Mouse (Mus musculus): ENCODE measurements at regions not wholly inside any gene's neighbourhood (a gene's known extent, or its start where the extent isn't known, plus 50 kb on each side); places are given as distances from the start of the nearest gene placed in this dataset.

DNA sequence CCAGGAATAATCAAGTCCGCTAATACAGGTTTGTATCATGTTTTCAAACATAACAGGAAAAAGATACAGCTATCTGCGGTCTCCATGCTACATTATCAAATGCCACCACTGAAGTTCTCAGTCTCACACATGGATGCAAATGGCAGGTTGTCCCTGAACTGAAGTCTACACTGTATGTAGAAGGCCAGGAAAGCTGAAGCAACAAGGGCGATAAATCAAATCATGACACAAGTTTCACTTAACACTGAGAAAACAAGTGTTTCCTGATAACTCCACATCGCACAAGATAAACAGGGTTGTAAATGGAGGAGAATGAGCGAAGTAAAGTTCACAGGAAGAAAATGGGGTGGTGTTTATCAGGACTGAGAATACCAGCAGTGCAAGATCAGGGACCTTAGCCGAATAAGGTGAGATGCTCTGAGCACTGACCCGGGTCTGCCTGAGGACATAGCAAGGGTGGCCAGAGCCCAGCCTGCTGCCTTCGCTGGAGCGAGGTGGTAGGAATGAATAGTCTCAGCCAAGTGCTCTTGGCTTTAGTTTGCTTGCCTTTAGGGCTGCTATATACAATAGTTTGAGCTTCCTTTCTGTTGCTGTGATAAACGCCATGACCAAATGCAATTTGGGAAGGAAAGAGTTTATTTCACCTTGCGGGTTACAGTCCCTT, 196.3 kb upstream of the Nfe2l3 start:
- DNase-seq: no peak

DNA sequence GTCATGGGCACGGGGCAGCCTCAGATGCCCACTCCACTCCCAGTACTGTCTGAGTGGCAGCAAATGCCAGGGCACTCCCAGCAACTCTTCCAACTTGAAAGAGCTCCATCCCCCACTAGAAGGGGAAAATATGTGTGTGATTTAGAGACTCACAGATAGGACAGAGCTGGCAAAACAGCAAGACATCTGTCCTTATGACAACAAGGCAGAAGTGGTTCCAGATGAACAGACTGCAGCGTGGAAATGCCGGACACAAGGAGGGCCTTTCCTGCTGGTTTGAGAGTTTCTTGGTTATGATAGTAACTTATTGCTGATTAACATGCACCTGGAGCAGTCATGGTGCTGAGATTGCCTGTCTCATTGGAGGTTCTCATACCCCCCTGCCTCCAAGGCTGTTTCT, 192.4 kb upstream of the Nfe2l3 start:
- no peak for DNase-seq

DNA sequence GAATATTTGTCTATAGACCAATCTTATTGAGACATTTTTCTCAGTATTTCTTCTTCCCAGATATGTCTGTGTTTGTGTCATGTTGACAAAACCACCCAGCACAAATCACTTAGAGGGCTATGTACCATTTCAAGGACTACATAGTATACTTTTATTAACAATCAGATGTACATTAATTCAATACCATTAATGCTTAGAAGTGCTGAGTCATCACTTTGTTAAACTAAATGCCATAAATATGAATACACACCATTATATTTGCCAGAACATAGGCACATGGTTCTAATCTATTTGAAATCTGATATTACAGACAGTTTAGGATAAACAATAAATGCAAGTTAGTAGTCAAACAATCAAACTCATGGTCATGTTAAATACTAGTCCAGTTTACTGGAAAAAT, 182.2 kb upstream of the Nfe2l3 start:
- no peak for DNase-seq

DNA sequence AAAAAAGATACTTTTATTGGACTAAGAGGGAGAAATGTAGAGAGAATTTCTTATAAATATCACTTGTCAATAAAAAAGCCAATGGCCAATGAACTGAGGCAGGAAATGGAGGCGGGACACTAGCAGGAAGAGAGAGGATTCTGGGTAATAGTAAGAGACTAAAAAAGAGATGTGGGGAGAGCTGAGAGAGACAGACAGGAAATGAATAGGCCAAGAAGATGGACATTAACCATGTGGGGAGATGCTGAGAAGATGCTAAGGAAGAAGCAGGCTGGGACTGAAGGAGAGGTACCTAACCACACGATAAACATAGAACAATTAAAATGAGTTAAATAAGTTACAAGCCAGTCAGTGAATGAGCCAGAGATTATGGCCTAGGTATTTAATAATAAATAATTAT, 181.0 kb upstream of the Nfe2l3 start:
- no peak for DNase-seq

DNA sequence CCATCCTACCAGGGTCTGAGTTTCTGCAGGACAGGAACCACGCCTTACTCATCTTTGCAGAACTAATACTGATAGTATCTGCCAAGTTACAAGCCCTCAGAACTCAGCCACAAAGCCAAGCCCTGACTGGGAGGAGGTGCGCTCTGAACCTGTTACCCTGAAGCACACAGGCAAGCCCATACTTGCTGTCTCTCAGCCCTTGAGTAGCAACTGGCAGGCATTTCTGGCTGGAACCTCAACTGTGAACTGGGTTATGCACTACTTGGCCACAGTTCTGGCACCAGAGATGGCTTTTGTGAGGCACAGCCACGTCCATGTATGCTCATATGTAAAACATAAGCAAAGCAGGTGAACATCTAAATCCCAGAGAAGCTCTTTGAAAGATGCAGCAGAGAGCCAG, 179.7 kb upstream of the Nfe2l3 start:
- no peak for DNase-seq

DNA sequence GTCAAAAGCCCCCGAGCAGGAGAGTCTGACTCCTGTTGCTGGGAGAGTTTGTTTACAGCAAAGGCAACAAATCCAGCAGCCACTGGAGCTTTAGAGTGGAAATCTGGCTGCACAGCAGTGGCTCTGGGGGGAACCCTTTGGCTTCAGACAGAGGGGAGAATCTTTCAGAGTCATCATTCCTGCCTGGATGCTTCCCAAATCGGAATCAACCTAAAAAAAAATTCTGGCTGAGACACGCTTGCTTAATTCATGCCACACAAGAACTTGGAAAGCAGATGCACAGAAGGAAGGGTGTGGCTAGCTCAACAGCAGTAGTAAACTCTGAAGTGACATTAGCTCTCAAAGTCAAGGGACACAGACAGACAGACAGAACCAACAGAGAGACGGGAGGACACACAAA, 175.8 kb upstream of the Nfe2l3 start:
- no peak for DNase-seq

DNA sequence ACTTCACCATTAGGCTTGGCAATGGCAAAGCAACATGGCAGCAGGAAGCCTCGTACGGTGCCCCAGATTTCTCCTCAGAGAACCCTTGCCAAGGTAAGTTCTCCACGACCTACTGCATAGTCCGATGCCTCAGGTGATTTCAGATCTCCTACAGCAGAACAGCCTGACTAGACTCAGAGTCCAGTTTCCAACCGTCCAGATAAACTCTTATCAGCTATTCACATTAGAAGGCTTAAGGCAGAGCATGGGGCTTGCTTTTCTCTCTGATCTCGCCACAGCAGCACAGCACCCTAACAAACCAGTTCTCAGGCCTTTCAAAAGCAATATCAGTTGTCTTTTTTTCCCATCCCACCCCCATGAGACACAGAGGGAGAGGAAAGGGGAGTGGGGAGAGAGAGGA, 174.9 kb upstream of the Nfe2l3 start:
- DNase-seq: no peak

DNA sequence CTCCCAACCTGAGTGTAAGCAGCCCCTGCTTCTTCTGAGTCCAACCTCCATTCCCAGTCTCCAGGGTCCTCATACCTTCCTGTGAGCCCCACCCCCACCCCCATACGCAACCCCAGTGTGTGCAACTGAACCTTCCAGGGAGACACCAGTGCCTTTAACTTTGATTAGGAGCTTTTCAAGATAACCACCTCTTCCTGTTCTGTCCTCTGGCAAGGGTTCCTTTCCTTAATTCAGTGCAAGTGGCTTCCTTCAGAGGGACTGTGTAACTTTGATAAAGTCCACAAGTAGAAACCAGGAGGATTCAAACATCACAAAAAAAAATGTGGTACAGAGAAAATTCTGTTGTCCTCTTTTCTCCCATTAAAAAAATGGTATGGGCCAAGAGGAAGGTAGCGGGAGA, 174.2 kb upstream of the Nfe2l3 start:
- no peak for DNase-seq

DNA sequence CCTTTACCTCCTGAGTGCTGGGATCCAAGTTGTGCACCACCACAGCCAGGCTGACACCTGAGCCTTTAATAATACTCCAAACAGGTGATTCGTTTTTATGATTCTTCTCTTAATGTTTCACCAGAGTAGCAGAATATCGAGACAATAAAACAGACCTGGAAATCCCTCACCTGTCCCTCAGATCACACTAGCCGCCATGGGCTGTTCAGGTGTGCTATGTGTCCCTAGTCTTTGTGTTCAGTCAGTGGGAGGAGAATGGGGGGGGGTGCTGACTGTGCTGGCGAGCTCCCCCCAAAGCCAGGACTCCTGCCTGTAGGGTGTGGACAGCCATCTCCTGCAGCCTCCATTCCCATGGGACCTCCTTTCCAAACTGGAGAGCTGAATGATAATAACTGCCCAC, 168.9 kb upstream of the Nfe2l3 start:
- no peak for DNase-seq

DNA sequence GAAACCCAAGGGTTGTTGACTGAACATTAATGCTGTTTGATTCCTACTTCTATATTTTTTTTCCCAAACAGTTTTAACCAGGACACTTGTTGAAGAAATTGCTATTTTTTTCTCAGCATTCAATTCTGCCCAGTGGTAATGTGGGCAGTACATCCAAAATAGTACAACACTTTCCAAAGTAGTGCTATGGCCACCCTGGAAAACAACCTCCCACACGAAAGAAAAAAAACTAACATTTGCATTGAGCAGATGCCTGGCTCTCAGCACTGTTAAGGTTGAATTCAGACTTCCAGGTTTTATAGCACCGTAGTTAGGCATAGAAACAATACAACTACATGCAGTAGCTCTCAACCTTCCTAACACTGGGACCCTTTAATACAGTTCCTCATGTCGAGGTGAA, 167.1 kb upstream of the Nfe2l3 start:
- DNase-seq: no peak

DNA sequence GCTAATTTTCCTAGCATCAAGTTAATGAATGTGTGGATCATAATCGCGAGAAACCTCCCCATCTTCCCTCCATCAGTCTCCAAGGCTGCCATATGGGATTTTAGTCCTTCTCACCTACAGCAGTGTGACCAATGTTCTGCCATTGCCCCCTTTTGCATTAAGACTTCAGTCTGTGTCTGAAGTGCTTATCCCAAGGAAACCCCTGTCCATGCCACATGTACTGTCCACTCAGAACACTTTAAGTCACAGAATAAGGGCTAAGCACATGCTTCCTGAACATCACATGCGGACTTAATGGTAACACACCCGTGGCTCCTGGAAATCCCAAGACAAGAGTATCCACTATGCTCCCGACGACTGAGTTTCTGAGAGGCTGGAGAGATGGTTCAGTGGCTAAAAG, 165.7 kb upstream of the Nfe2l3 start:
- no peak for DNase-seq

DNA sequence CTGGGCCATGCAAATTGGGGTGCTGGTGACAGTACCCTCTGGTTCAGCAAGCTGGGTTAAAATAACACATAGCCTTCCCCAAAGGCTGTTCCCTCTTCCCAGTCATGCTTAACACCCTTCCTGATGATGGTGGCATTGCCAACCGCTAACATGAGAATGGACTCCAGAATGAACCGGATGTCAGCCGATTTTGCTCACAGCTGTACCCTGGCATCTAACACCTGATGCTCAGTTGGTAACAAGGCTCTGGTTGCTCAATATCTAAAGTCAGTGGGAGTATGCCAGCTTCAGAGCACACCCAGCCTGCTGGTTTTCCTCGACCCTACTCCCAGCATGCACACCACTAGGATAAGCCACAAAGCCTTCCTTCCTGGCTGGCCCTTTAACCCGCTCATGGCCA, 164.6 kb upstream of the Nfe2l3 start:
- DNase-seq: no peak

DNA sequence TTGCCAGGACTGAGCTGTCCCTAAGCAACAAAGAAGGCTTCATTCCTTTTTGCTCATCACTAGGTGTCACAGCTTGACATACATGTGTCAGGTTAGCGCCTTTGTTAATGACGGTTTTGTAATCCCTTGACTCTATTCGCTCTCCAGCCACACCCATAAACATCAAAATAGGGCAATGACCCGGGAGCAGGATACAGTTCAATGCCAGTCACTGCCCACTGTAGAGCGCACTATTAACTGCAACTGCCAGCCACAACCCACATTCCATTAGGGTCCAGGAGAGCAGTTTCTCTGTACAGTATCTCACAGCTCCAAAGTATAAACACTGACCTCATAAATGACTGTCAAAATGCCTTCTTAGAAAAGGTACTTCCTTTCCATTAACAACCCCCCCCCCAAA, 163.5 kb upstream of the Nfe2l3 start:
- no peak for DNase-seq

DNA sequence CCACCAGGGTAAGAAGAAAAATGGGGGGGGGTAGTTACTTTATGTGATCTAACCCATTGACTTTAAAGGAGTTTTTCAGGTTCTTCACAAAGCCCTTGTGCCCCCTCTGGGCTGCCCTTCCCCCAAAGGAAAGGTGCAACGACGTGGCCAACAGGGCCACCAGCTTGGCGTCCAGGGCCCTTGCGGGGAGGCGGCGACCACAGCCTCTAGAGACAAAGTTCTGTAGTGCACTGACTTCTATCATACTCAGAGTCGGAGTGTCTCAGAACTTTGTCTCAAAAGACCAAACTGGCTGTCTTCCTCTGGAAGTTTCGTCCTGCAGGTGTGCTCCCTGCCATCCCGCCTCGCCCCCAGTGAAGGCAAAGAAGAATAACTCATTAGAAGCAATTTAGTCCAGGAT, 162.9 kb upstream of the Nfe2l3 start:
- no peak for DNase-seq

DNA sequence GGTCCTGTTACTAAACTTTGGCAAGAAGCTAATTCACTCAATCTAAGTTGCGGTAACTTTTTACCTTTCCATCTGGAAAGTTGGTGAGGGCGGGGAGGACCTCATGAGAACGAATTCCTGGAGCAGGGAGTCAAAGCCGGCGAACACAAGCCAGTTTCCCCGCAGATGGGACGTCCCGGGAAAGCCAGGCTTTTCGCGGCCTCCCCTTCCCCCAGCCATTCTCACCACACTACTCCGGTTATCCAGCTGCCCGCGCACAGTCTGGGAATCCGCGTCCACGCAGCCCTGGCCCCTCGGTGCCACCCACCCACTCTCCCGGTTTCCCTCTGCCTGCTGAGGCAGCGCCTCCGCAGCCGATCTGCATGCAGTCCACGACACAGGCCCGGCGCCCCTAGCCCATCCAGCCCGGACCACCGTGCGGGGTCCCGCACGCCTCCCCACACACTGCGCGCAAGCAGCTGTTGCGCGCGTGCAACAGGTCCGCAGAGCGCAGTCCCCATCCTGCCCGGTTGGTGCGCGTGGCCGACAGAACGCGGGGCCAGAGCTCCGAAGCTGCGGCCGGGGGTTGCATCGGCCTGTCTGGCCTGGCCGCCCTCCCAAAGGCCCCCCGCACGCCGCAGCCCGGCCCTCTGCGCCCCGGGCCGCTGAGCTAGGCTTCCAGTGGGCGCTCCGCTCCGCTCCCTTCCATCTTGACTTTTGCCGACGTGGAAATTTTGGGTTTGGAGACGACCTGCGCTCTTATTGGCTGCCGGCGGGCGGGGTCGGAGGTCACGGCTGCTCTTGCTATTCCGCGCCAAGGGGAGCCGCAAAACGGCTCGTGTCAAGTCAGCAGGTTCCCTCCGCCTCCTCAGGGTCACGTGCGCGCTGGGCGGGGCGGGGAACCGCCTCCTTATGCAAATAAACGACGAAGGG, 162.0 kb upstream of the Nfe2l3 start:
- DNase-seq: peak; percentile 78 to 89

DNA sequence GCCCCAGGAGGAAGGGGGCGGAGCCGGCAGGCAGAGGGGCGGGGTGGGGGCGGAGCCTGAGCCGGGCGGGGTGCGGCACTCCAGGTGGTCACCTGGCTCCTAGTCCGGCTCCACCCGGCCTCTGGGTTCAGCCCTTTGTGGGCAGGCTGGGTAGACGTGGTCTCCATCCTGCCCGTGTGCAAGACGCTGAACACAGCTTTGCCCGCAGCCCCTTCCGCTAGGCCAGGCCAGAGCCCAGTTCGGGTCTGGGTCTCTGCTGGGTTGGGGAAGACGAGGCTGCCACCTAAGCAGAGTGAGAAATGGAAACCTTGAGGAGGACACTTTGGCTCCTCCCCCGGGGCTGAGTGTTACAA, 161.4 kb upstream of the Nfe2l3 start:
- no peak for DNase-seq

DNA sequence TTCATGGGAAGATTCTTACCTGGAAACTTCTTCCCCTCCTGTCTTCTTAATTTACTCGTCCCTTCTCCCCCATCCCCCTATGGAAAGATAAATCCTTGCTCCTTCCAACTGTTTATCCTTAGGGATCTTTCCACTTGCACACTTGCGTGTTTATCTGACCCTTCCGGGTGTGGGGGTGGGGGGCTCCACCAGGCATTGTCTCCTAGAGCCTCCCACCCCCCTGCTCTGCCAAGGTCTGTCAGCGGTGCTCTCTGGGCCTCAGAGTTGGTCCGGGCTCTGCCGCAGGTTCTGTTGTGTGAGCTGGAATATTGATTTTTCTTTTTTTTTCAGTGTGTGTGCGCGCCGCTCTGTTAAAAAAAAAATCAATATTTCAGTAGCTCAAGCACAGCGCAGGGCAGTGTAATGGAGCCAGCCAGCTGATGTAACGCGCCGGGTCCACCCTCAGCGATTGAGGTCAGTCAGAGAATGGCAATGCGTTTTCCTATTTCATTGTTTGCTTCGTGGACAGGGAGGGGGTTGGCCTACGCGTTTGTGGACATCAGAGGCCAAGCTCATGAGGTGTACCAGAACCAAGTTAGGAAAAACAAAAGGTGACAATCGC, 160.2 kb upstream of the Nfe2l3 start:
- DNase-seq: no peak

DNA sequence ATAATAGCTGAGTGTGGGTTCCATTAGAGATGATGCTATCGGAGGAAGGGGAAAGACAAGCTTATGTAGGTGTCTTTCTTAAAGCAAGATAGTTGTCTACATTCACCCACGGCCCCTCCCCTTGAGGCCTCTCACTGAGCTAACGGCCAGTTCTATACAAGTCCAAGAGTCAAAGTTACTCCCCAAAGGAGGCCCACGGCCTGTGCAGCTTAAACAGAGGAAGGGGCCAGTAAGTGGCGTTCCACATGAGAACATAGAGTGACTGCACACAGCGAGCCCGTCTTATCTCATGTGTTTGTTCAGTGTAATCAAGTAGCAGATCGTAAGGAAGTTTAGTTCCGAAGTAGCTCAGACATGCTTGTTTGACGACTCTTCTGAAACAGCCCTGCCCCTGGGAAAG, 153.0 kb upstream of the Nfe2l3 start:
- no peak for DNase-seq

DNA sequence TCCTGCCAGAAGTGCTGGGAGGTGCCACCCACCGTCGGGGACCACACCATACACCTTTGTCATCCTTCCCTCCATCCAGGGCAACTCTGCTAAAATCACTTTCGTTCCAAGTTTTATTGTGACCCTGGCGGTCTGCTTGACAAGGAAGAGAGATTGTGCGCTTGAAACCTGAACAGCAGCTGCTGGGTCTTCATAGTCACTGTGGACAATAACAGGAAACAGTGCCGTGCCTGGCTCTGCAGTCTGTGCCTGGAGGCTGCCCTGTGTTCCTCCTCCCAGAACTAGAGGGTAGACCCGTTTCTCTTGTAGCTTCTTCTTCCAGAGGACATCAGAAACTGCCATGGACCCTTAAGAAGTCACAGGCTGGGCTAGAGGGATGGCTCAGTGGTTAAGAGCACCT, 152.2 kb upstream of the Nfe2l3 start:
- no peak for DNase-seq

DNA sequence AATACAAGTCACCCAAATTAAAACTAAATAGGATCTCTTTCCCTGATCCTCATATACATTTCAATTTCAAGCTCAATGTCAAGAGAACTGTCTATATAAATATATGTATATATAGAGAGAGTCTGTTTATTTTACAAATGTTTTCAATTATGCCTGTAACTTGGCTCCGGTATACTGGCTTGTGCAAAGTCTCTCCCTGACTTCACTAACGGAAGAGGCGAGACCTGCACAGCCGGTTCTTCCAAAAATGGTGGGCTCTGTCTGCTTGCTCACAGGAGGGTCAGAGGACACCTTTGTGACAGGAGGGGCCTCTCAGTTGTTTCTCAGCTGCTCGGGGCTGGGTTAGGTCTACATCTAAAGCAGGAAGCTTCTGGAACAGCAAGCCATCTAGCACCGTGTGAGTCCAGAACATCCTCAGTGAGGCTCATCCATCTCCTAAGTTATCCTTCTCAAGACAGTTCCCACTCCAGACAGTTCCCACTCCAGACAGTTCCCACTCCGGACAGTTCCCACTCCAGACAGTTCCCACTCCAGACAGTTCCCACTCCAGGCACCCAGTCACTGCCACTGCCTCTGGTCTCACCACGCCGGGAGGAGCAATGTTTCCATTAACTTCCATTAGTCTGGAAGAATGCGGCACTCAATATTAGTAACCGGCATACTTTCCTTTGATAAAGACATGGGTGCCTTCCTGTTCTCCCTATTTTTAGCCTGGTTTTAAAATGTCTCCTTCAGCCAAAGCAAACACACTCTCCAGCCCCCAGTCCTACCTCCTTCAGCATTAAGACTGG, 148.4 kb upstream of the Nfe2l3 start:
- no peak for DNase-seq

DNA sequence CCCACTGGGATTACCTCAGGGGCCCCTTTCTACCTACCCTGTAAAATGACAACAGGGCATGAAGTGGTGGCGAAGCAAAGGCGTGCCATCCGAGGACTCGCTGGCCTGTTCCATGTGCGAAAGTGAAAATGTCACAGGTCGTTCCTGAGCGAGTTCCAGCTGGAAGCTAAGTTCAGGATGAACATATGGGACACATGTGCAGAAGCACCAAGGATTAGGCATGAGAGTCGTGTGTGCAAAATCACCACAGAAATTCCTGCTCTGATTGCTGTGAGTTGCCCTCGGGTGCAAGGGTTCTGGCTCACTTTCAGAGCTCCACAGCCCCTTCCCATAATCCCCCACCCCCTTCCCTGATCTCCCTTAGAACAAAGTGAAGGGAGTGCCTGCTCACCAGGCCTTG, 147.6 kb upstream of the Nfe2l3 start:
- no peak for DNase-seq

DNA sequence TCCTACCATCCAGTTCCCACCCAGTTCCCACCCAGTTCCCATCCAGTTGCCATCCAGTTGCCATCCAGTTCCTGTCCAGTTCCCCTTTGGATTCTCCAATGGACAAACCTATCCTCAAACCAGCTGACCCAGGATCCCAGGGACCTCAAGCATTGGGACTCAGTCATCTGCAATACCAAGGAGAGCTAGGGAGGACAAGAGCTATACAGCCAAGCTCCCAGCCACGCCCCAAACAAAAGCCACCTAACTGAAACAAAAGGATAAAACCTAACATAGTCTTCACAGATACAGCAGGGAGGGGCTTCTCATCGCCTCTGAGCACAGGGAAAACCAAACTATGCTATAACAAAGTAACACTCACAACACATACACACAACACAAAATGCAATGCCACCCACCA, 145.6 kb upstream of the Nfe2l3 start:
- DNase-seq: no peak

DNA sequence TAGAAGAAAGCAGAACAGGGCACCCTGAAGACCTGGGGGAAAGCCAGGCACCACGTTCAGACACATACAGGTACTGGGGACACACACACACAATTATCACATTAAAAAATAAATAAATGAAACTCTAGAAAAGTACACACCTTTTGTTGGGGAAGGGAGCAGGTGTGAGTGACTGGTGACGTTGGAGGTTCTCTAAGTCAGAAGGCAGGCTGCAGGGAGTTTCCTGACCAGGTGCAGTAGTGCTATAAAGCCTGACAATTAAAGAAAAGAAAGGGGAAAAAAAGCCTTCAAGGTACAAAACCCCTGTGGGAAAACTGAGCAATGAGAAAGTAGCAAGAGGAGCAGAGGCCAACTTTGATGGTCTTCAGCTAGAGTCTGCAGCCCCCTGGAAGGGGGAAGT, 145.1 kb upstream of the Nfe2l3 start:
- no peak for DNase-seq

DNA sequence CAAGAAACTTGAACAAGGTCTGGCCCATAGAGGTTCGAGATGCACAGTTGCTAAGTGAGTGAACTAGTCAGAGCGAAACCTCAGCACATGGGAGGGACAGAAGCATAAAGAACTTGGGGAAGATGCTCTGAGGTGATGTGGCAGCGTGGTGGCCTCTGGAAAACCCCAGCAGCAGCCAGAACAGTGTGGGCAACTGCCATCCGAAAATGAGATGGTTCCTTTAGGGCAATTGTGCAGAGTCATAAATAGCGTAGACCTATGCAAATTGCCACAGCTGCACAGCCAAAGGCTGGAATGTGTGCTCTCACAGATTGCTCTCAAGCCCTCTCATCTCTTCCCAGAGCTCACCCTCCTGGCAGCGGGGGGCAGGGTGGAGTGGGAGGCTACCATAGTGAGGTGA, 144.7 kb upstream of the Nfe2l3 start:
- no peak for DNase-seq
